Mouse (Mus musculus) heart, postnatal 4 days (tissue): ENCODE measurements at regions not wholly inside any gene's neighbourhood (a gene's known extent, or its start where the extent isn't known, plus 50 kb on each side); places are given as distances from the start of the nearest gene placed in this dataset.

Source experiments
- DNase-seq: peaks from one replicate; pipeline ENCODE4 v3.0.0; 2021

- no peak for DNase-seq
These were observed 298.2 kb downstream of the 1190002N15Rik start for GRCm38 (mm10) chr9:94239479-94240241.

GRCm38 (mm10) chr9:94238565-94238964 lies 299.3 kb downstream of the 1190002N15Rik start:
- no peak for DNase-seq

GRCm38 (mm10) chr9:94229537-94229936 lies 308.3 kb downstream of the 1190002N15Rik start:
- no peak for DNase-seq

- DNase-seq, result peak; percentile 8
These were observed 318.8 kb downstream of the 1190002N15Rik start for GRCm38 (mm10) chr9:94219116-94219515.

GRCm38 (mm10) chr9:94216414-94217279 lies 321.2 kb downstream of the 1190002N15Rik start:
- DNase-seq, result no peak

- DNase-seq, result no peak
These were observed 327.2 kb downstream of the 1190002N15Rik start for GRCm38 (mm10) chr9:94210467-94211249.

GRCm38 (mm10) chr9:94208987-94209386 lies 328.9 kb downstream of the 1190002N15Rik start:
- no peak for DNase-seq

- DNase-seq, result no peak
These were observed 337.0 kb downstream of the 1190002N15Rik start for GRCm38 (mm10) chr9:94200892-94201291.

- no peak for DNase-seq
These were observed 338.0 kb downstream of the 1190002N15Rik start for GRCm38 (mm10) chr9:94199864-94200263.

GRCm38 (mm10) chr9:94191083-94191482 lies 346.8 kb downstream of the 1190002N15Rik start:
- DNase-seq, result no peak

- no peak for DNase-seq
These were observed 347.7 kb downstream of the 1190002N15Rik start for GRCm38 (mm10) chr9:94189872-94190800.

- no peak for DNase-seq
These were observed 349.8 kb downstream of the 1190002N15Rik start for GRCm38 (mm10) chr9:94188124-94188523.

GRCm38 (mm10) chr9:94169905-94170612 lies 367.8 kb downstream of the 1190002N15Rik start:
- no peak for DNase-seq

- no peak for DNase-seq
These were observed 374.2 kb downstream of the 1190002N15Rik start for GRCm38 (mm10) chr9:94163671-94164070.

- no peak for DNase-seq
These were observed 382.3 kb downstream of the 1190002N15Rik start for GRCm38 (mm10) chr9:94155581-94155980.

GRCm38 (mm10) chr9:94148474-94148873 lies 389.4 kb downstream of the 1190002N15Rik start:
- no peak for DNase-seq

- no peak for DNase-seq
These were observed 391.1 kb downstream of the 1190002N15Rik start for GRCm38 (mm10) chr9:94146787-94147186.

GRCm38 (mm10) chr9:94136444-94136843 lies 401.4 kb downstream of the 1190002N15Rik start:
- DNase-seq, result peak; percentile 49

GRCm38 (mm10) chr9:94133682-94134081 lies 404.2 kb downstream of the 1190002N15Rik start:
- DNase-seq, result no peak

GRCm38 (mm10) chr9:94131367-94131766 lies 406.5 kb downstream of the 1190002N15Rik start:
- no peak for DNase-seq

GRCm38 (mm10) chr9:94116961-94117360 lies 420.9 kb downstream of the 1190002N15Rik start:
- no peak for DNase-seq
